Mouse (Mus musculus) megakaryocyte, embryonic 14.5 days (primary cell): ENCODE results near the gene Nfatc2ip.

ENCODE experiments used
- FLI1 ChIP-seq: IDR thresholded peaks from 2 replicates; pipeline ENCODE4 v1.6.1; 2012; ENCODE audit warnings: low read length, inconsistent platforms, mixed read lengths
- GATA1 ChIP-seq: IDR thresholded peaks from 3 replicates; pipeline ENCODE4 v1.6.1; 2012; ENCODE audit warnings: mixed read lengths, low read length, inconsistent platforms, borderline replicate concordance

- TF ChIP-seq GATA1 = no peak
- no peak for TF ChIP-seq FLI1
These were observed 27.1 kb downstream of the Nfatc2ip start, which contains the start of gene Lat for GRCm38 (mm10) chr7:126369393-126369792.
